Mouse (Mus musculus) heart, embryonic 11.5 days (tissue): ENCODE results near the gene Slc1a2. TPM values are rescaled to one million over a fixed set of nuclear protein-coding genes. Genes with fewer than 3 reads are reported as not detected.

Source experiments
- ATAC-seq: fragments of 200-750 bp; cut with Nextera tagmentation; replicated peaks from 2 replicates; pipeline ENCODE4 v1.8.0; 2017; ENCODE audit warnings: moderate library complexity; ENCODE audit not compliant: insufficient number of reproducible peaks, low FRiP score, low TSS enrichment
- H3K27ac ChIP-seq: fragments of 300-500 bp; sonication (generic); 2 replicates; pipeline ENCODE4 v1.5.1; 2014; ENCODE audit warnings: mild to moderate bottlenecking, low read depth, low read length
- H3K27me3 ChIP-seq: fragments of 300-500 bp; sonication (generic); 2 replicates; pipeline ENCODE4 v1.6.1; 2014; ENCODE audit warnings: mild to moderate bottlenecking, low read length, mixed read lengths; ENCODE audit not compliant: control insufficient read depth, insufficient read depth
- H3K36me3 ChIP-seq: fragments of 300-500 bp; sonication (generic); 2 replicates; pipeline ENCODE4 v1.6.1; 2014; ENCODE audit warnings: mild to moderate bottlenecking, low read length, moderate library complexity, mixed read lengths; ENCODE audit not compliant: control insufficient read depth, insufficient read depth
- H3K4me1 ChIP-seq: fragments of 300-500 bp; sonication (generic); 2 replicates; pipeline ENCODE4 v1.6.1; 2014; ENCODE audit warnings: low read length; ENCODE audit not compliant: control insufficient read depth, insufficient read depth
- H3K4me2 ChIP-seq: fragments of 300-500 bp; sonication (generic); 2 replicates; pipeline ENCODE4 v1.6.1; 2014; ENCODE audit warnings: mild to moderate bottlenecking, moderate library complexity
- H3K4me3 ChIP-seq: fragments of 300-500 bp; sonication (generic); 2 replicates; pipeline ENCODE4 v1.5.1; 2014; ENCODE audit warnings: low read depth, low read length
- H3K9ac ChIP-seq: fragments of 300-500 bp; sonication (generic); 2 replicates; pipeline ENCODE4 v1.6.1; 2014; ENCODE audit warnings: mild to moderate bottlenecking, low read depth, low read length, moderate library complexity
- H3K9me3 ChIP-seq: fragments of 300-500 bp; sonication (generic); replicated peaks from 2 replicates; pipeline ENCODE4 v1.6.1; 2016; ENCODE audit warnings: low read length; ENCODE audit not compliant: control insufficient read depth
- WGBS: fragments of 180-500 bp; shearing (Covaris S2); extraction: QIAGEN DNeasy Blood & Tissue Kit; methylation state at CpG from one replicate; pipeline ENCODE4 v1.1.7; 2014; ENCODE audit not compliant: insufficient replicate concordance; 5-methylcytosine and 5-hydroxymethylcytosine counted together
- polyA plus RNA-seq: library from polyadenylated mRNA; unstranded; fragments of >200 nt; fragmentation: Nextera tagmentation; extraction: Ambion mirVana; gene quantifications from 2 replicates; pipeline ENCODE4 v1.2.1, GENCODE M21; 2014

The Slc1a2 gene
- polyA plus RNA-seq, 1 experiment from 2014 or later = 0.23 TPM

GRCm38 (mm10) chr2:102792804-102793203, 134.3 kb downstream of the Slc1a2 start:
- 85% methylated on average over 6 of the region's 6 CpGs for WGBS
- H3K4me3 ChIP-seq = no peak overlapping the region
- no peaks in the 10 kb centered on the region for H3K36me3 ChIP-seq
- H3K9me3 ChIP-seq = no peaks in the 10 kb centered on the region
- H3K27me3 ChIP-seq = no peaks in the 10 kb centered on the region
- H3K27ac ChIP-seq = no peak overlapping the region
- H3K4me2 ChIP-seq = no peak overlapping the region
- ATAC-seq = no peak
- H3K9ac ChIP-seq = no peak overlapping the region
- H3K4me1 ChIP-seq = no peaks in the 10 kb centered on the region

GRCm38 (mm10) chr2:102795034-102795433, 136.6 kb downstream of the Slc1a2 start:
- Histone ChIP-seq H3K4me3 (no peak overlapping the region), H3K27me3 (no peaks in the 10 kb centered on the region), H3K4me2 (no peak overlapping the region), H3K9me3 (no peaks in the 10 kb centered on the region), H3K4me1 (no peaks in the 10 kb centered on the region), H3K9ac (no peak overlapping the region), H3K27ac (no peak overlapping the region), H3K36me3 (no peaks in the 10 kb centered on the region)
- WGBS = 71% methylated on average over 3 of the region's 3 CpGs
- no peak for ATAC-seq

GRCm38 (mm10) chr2:102798149-102798548, 139.7 kb downstream of the Slc1a2 start:
- WGBS = 57% methylated on average over 2 of the region's 2 CpGs
- ATAC-seq = no peak

GRCm38 (mm10) chr2:102801899-102802298, 143.4 kb downstream of the Slc1a2 start:
- WGBS = 87% methylated on average over 1 of the region's 1 CpGs
- Histone ChIP-seq H3K27me3 (no peaks in the 10 kb centered on the region), H3K27ac (no peak overlapping the region), H3K4me1 (no peaks in the 10 kb centered on the region), H3K4me3 (no peak overlapping the region), H3K4me2 (no peak overlapping the region), H3K9me3 (no peaks in the 10 kb centered on the region), H3K36me3 (no peaks in the 10 kb centered on the region), H3K9ac (no peak overlapping the region)
- no peak for ATAC-seq

More at GRCm38 (mm10) chr2:102798149-102798548, 139.7 kb downstream of the Slc1a2 start:
- Histone ChIP-seq H3K9ac (no peak overlapping the region), H3K4me2 (no peak overlapping the region), H3K4me3 (no peak overlapping the region), H3K9me3 (no peaks in the 10 kb centered on the region), H3K4me1 (no peaks in the 10 kb centered on the region), H3K27me3 (no peaks in the 10 kb centered on the region), H3K27ac (no peak overlapping the region), H3K36me3 (no peaks in the 10 kb centered on the region)

GRCm38 (mm10) chr2:102804109-102804508, 145.7 kb downstream of the Slc1a2 start:
- Histone ChIP-seq H3K27ac (no peak overlapping the region), H3K4me3 (no peak overlapping the region), H3K9ac (no peak overlapping the region), H3K4me2 (no peak overlapping the region), H3K27me3 (no peaks in the 10 kb centered on the region), H3K9me3 (no peaks in the 10 kb centered on the region), H3K4me1 (no peaks in the 10 kb centered on the region), H3K36me3 (no peaks in the 10 kb centered on the region)
- 41% methylated on average over 2 of the region's 2 CpGs for WGBS
- ATAC-seq = no peak

DNA sequence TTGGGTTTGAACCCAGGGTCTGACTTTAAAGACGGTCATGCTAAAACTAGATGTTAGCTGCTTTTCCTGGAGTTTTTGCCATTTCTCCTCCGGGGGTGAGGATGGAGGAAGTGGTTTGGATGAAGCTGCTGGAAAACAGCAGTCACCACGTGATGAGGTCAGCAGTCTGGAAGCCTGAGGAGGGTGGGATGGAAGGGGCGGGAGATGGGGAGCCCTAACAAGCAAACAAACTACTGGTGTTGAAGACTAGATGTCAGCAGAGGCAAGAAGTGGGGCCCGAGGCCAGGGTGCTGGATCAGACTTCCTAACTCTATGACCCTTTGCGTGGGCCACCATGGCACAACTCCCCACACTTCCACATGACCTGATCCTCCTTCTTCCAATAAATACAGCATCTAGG, 146.8 kb downstream of the Slc1a2 start:
- H3K4me2 ChIP-seq = no peak overlapping the region
- H3K27me3 ChIP-seq = no peaks in the 10 kb centered on the region
- H3K36me3 ChIP-seq = no peaks in the 10 kb centered on the region
- no peaks in the 10 kb centered on the region for H3K4me1 ChIP-seq
- no peak for ATAC-seq
- no peaks in the 10 kb centered on the region for H3K9me3 ChIP-seq
- H3K4me3 ChIP-seq = no peak overlapping the region
- 67% methylated on average over 6 of the region's 6 CpGs for whole genome bisulfite sequencing
- H3K27ac ChIP-seq = no peak overlapping the region
- no peak overlapping the region for H3K9ac ChIP-seq

GRCm38 (mm10) chr2:102805761-102806496, 147.5 kb downstream of the Slc1a2 start:
- H3K4me3 ChIP-seq = no peak overlapping the region
- H3K27ac ChIP-seq = no peak overlapping the region
- 71% methylated on average over 4 of the region's 4 CpGs for WGBS
- no peak overlapping the region for H3K4me2 ChIP-seq
- H3K27me3 ChIP-seq = no peaks in the 10 kb centered on the region
- H3K9ac ChIP-seq = no peak overlapping the region
- no peaks in the 10 kb centered on the region for H3K9me3 ChIP-seq
- ATAC-seq = no peak
- no peaks in the 10 kb centered on the region for H3K4me1 ChIP-seq
- H3K36me3 ChIP-seq = no peaks in the 10 kb centered on the region

DNA sequence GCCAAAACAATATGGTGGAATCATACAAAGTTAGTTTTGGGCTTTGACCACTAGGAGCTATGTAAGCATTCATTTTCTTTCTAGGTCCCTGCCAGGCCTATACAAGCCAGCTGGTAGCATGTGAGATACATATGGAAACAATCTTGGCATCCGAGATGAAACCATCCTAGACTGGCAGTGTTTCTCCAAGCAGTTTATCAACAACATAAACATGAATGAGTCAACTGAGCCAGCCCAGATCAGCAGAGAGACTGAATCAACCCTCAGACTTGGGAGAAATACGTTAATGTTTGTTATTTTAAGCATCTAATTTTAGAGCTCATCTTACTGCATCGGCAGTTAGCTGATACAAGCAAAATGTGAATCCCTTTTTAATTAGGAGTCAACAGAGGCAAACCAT, 149.2 kb downstream of the Slc1a2 start:
- no peak overlapping the region for H3K4me2 ChIP-seq
- no peaks in the 10 kb centered on the region for H3K9me3 ChIP-seq
- H3K36me3 ChIP-seq = no peaks in the 10 kb centered on the region
- H3K4me1 ChIP-seq = no peaks in the 10 kb centered on the region
- no peak overlapping the region for H3K27ac ChIP-seq
- H3K4me3 ChIP-seq = no peak overlapping the region
- ATAC-seq = no peak
- 32% methylated on average over 3 of the region's 3 CpGs for WGBS
- no peaks in the 10 kb centered on the region for H3K27me3 ChIP-seq
- no peak overlapping the region for H3K9ac ChIP-seq

- no peaks in the 10 kb centered on the region for H3K27me3 ChIP-seq
- no peak for ATAC-seq
- no peak overlapping the region for H3K4me3 ChIP-seq
- H3K36me3 ChIP-seq = no peaks in the 10 kb centered on the region; the same call in 1 of the 2 replicates
- no peak overlapping the region for H3K4me2 ChIP-seq
- H3K4me1 ChIP-seq = no peaks in the 10 kb centered on the region
- no peaks in the 10 kb centered on the region for H3K9me3 ChIP-seq
- no peak overlapping the region for H3K27ac ChIP-seq
- 84% methylated on average over 1 of the region's 1 CpGs for WGBS
- no peak overlapping the region for H3K9ac ChIP-seq
Measured at GRCm38 (mm10) chr2:102809436-102809835, 151.0 kb downstream of the Slc1a2 start.
